Comparison of ENCODE assay signal across 10 mouse cellular contexts in the genomic region with DNA sequence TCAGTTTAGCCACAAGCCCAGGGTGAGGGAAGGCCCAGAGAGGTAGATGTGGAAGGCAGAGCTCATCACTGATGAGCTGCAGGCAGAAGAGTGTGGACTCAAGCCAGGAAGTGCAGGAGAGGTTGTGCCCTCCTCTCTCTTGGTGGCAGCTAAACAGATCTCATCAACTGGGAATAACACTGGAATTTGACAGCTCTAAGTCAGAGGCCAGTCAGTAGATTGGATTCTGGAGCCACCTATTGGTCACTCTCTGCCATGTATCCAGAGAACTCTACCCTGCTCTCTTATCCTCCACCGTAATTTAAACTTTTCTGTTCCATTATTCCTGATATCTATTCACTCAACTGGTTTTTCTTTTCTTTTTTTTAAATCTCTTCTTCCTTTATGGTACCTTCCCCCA. TPM values are rescaled to one million over a fixed set of nuclear protein-coding genes. Genes with fewer than 3 reads are reported as not detected.
DNase-seq lines count a peak whose midpoint lies in the region; ATAC-seq and TF ChIP-seq lines count a peak whose summit lies in the region.
"Had no signal": no experiment of that assay in that cellular context is flagged by ENCODE, and none has a peak within 500 bp of the region (broad histone marks: within the 10 kb centered on the region; RNA-seq: fewer than 3 reads in every experiment).

No protein-coding gene starts in this region.

- DNase-seq in liver, embryonic 14.5 days (ENCODE audit: low read depth in 3 of 3, low spot score in 3 of 3), result no peak
- DNase-seq in liver, result no peak
- DNase-seq in embryo, embryonic 10 days (ENCODE audit: low spot score), result peak; percentile 46
- peak; percentile 46 for DNase-seq in kidney, postnatal 0 days (ENCODE audit: low spot score)
- DNase-seq in retina, adult 2 months (ENCODE audit: low read depth, low spot score), result peak; percentile 8
- no peak for DNase-seq in urinary bladder, adult 2 months (ENCODE audit: low spot score)
- DNase-seq in urinary bladder, postnatal 4 days (ENCODE audit: low spot score in 2 of 2), result no peak
- DNase-seq in adrenal gland, postnatal 4 days (ENCODE audit: low spot score in 2 of 2), result no peak

- H3K9ac ChIP-seq in liver, embryonic 14.5 days (replicated peaks), result no peak overlapping the region
- no peak overlapping the region for H3K9ac ChIP-seq in kidney, postnatal 0 days (ENCODE audit: low read depth, low read length)
- H3K9ac ChIP-seq: embryonic facial prominence, embryonic 15.5 days had no signal

- H3K27ac ChIP-seq in liver, embryonic 14.5 days, result no peak overlapping the region
- no peak overlapping the region for H3K27ac ChIP-seq in kidney, postnatal 0 days
- H3K27ac ChIP-seq: embryonic facial prominence, embryonic 15.5 days had no signal

- H3K4me2 ChIP-seq in liver, embryonic 14.5 days (ENCODE audit: low read depth), result no peak overlapping the region
- H3K4me2 ChIP-seq in kidney, postnatal 0 days (ENCODE audit: low read length), result no peak overlapping the region
- H3K4me2 ChIP-seq: embryonic facial prominence, embryonic 15.5 days had no signal

- no peak for ATAC-seq in liver, embryonic 14.5 days (ENCODE audit: insufficient read depth)
- peak; percentile 63; the same call in 1 of the 2 replicates for ATAC-seq in kidney, postnatal 0 days (replicated peaks; ENCODE audit: low FRiP score, low read depth)

- 44% methylated on average over 1 of the region's 1 CpGs for WGBS in liver, embryonic 14.5 days (ENCODE audit: insufficient replicate concordance)
- 35% methylated on average over 1 of the region's 1 CpGs for WGBS in kidney, postnatal 0 days

- H3K4me1 ChIP-seq in liver, embryonic 14.5 days (replicated peaks; ENCODE audit: control insufficient read depth in 2 of 2, insufficient read depth in 2 of 2, low read length in 1 of 2), result no peaks in the 10 kb centered on the region
- no peaks in the 10 kb centered on the region for H3K4me1 ChIP-seq in kidney, postnatal 0 days (replicated peaks; ENCODE audit: insufficient read depth, low read length)
- H3K4me1 ChIP-seq: embryonic facial prominence, embryonic 15.5 days had no signal

- peak; percentile 28; the same call in 1 of the 2 replicates for TF ChIP-seq CTCF in liver, embryonic 14.5 days (IDR thresholded peaks at IDR 0.05; ENCODE audit: low read depth)
- TF ChIP-seq CTCF in kidney, postnatal 0 days (IDR thresholded peaks at IDR 0.05; ENCODE audit: low read depth), result peak; percentile 74

- no peaks in the 10 kb centered on the region for H3K27me3 ChIP-seq in liver, embryonic 14.5 days (ENCODE audit: control insufficient read depth, insufficient read depth, low read length)
- H3K27me3 ChIP-seq in kidney, postnatal 0 days (ENCODE audit: insufficient read depth, low read length), result no peaks in the 10 kb centered on the region
- H3K27me3 ChIP-seq: embryonic facial prominence, embryonic 15.5 days had no signal

- H3K36me3 ChIP-seq in liver, embryonic 14.5 days (replicated peaks; ENCODE audit: control insufficient read depth, insufficient read depth, low read depth), result no peaks in the 10 kb centered on the region
- H3K36me3 ChIP-seq in kidney, postnatal 0 days (ENCODE audit: insufficient read depth, low read length), result no peaks in the 10 kb centered on the region
- H3K36me3 ChIP-seq: embryonic facial prominence, embryonic 15.5 days had no signal

- H3K9me3 ChIP-seq in liver, embryonic 14.5 days (ENCODE audit: control insufficient read depth, low read length), result no peaks in the 10 kb centered on the region
- no peaks in the 10 kb centered on the region for H3K9me3 ChIP-seq in kidney, postnatal 0 days (replicated peaks; ENCODE audit: low read length)
- H3K9me3 ChIP-seq: embryonic facial prominence, embryonic 15.5 days had no signal

- no peak for TF ChIP-seq EP300 in liver, embryonic 14.5 days (IDR thresholded peaks at IDR 0.05; ENCODE audit: low read depth)

- no peak overlapping the region for H3K4me3 ChIP-seq in liver, embryonic 14.5 days (ENCODE audit: insufficient read depth in 1 of 2, low read depth in 2 of 2, low read length in 2 of 2)
- H3K4me3 ChIP-seq in kidney, postnatal 0 days (replicated peaks; ENCODE audit: low read depth, low read length), result no peak overlapping the region
- H3K4me3 ChIP-seq: embryonic facial prominence, embryonic 15.5 days had no signal

RNA-seq across cellular contexts. Expression of gene Tmed3, which starts 25.9 kb away (rescaled TPM):
- 20.7 and 21.5 TPM in 2 replicates for polyA plus RNA-seq in liver, embryonic 14.5 days (2012; rRNA removed)
- polyA plus RNA-seq in liver, embryonic 14.5 days (2014; fragmentation: Nextera tagmentation; extraction: Ambion mirVana), result 39.1 and 39.4 TPM in 2 replicates
- polyA plus RNA-seq in kidney, postnatal 0 days (2015; fragmentation: Nextera tagmentation; extraction: Ambion mirVana), result 96.9 and 104 TPM in 2 replicates
- 132 and 133 TPM in 2 replicates for polyA plus RNA-seq in urinary bladder, adult 2 months (2012; rRNA removed)
- total RNA-seq in adrenal gland, postnatal 4 days (2021), result 10 to 100 TPM; 92.7 to 92.8 TPM

RNA-seq across cellular contexts. Expression of gene Minar1, which starts 56.0 kb away (rescaled TPM):
- polyA plus RNA-seq in liver, embryonic 14.5 days (2012; rRNA removed), result not detected in 2 replicates
- not detected in 2 replicates for polyA plus RNA-seq in liver, embryonic 14.5 days (2014; fragmentation: Nextera tagmentation; extraction: Ambion mirVana)
- 0.04 TPM in 1 of 2 replicates, not detected in the other for polyA plus RNA-seq in kidney, postnatal 0 days (2015; fragmentation: Nextera tagmentation; extraction: Ambion mirVana)
- polyA plus RNA-seq in urinary bladder, adult 2 months (2012; rRNA removed), result 0.01 and 0.03 TPM in 2 replicates
- under 1 TPM; 0.42 to 0.65 TPM for total RNA-seq in adrenal gland, postnatal 4 days (2021)
- polyA plus RNA-seq: testis, adult 2 months had no signal

RNA-seq across cellular contexts. Expression of gene Ankrd34c, which starts 59.3 kb away (rescaled TPM):
- polyA plus RNA-seq in liver, embryonic 14.5 days (2012; rRNA removed), result not detected in 2 replicates
- not detected in 2 replicates for polyA plus RNA-seq in liver, embryonic 14.5 days (2014; fragmentation: Nextera tagmentation; extraction: Ambion mirVana)
- polyA plus RNA-seq in kidney, postnatal 0 days (2015; fragmentation: Nextera tagmentation; extraction: Ambion mirVana), result not detected in 2 replicates
- 0.01 and 0.06 TPM in 2 replicates for polyA plus RNA-seq in urinary bladder, adult 2 months (2012; rRNA removed)
- not detected for total RNA-seq in adrenal gland, postnatal 4 days (2021)
- polyA plus RNA-seq: embryonic facial prominence, embryonic 15.5 days; testis, adult 2 months had no signal

Comparison
In these comparisons a context has a peak if more than half of its experiments do, and no peak if none do; other contexts are left out.
1. DNase-seq: peak in embryo, embryonic 10 days (single experiment), kidney, postnatal 0 days (single experiment) and retina, adult 2 months (single experiment); none in liver, embryonic 14.5 days (0 of 3), liver (single experiment), urinary bladder, adult 2 months (single experiment), urinary bladder, postnatal 4 days (0 of 2) and adrenal gland, postnatal 4 days (0 of 2).